Mouse (Mus musculus) kidney, adult 8-10 months (tissue): ENCODE results near the gene Pde12.
"Not testable (repeated sequence)": the region's sequence is repeated elsewhere in the genome, so short reads cannot be mapped to it uniquely, and the experiment has no call there.

Source experiments
- DNase-seq, 2 experiments: peaks; one replicate each; pipeline ENCODE4 v3.0.0; 2022

Pde12 gene

GRCm38 (mm10) chr14:26669292-26670073 is at the start of gene Pde12:
TSS of gene Pde12 (minus strand) at chr14:26669883.
- DNase-seq: peak; percentile 87 to 89

DNA sequence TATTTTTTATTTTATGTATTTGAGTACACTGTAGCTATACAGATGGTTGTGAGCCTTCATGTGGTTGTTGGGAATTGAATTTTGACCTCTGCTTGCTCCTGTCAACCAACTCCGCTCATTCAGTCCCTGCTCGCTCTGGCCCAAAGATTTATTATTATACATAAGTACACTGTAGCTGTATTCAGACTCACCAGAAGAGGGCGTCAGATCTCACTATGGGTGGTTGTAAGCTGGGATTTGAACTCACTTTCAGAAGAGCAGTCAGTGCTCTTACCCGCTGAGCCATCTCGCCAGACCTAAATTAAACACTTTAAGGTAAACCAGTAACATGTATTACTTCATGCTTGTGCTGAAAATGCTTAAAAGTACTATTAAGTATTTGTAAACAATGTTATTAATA is 35.6 kb upstream of the Pde12 start:
- DNase-seq: not testable (repeated sequence)

- DNase-seq: no peak
Observed at GRCm38 (mm10) chr14:26697912-26698311, 28.2 kb upstream of the Pde12 start.

- DNase-seq: no peak
Observed at GRCm38 (mm10) chr14:26692974-26693373, 23.3 kb upstream of the Pde12 start, which contains the start of gene Dnah12. TSS of gene Dnah12 (plus strand) at chr14:26693274.

DNA sequence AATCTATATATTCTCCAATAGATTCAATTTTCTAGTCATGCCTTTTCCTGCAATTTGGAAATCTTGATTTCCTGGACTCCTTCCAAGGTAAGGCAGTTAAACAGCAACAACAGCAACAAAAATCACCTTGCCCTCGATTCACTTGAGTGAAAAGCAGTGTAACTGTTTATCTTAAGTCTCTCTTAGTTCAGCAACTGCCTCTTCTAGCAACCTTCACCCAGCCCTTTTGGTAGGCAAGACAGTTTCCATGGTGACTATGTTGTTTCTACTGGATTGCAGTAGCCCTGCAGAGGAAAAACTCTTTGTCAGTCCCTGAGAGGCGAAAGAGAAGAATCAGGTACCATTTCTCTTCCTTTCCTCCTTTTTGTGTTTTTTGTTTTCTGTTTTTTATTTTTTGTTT is 21.7 kb upstream of the Pde12 start:
- peak in 1 of 2 experiments; percentile 39 for DNase-seq

DNA sequence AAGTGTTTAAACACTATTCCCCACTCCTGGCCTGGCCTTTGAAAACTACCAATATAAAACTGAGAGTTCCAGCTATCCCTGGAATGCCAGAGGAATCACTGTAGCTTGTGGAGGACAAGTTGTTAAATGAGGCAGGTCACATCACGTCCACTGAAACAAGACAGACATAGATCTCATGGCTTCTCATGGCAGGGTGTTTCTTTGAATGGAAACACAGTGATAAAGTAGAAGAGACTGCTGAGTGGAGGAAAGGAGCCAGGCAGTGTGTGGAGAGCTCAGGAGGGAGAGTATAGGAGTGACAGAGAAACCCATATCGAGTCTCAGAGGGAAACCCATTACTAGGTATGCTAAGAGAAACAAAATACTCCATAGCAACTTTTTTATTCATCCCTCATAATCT is 21.0 kb upstream of the Pde12 start:
- no peak for DNase-seq

- no peak for DNase-seq
Observed at GRCm38 (mm10) chr14:26675791-26676190, 6.1 kb upstream of the Pde12 start.

- peak; percentile 57 to 65 for DNase-seq
Observed at GRCm38 (mm10) chr14:26675371-26675770, 5.7 kb upstream of the Pde12 start.

DNA sequence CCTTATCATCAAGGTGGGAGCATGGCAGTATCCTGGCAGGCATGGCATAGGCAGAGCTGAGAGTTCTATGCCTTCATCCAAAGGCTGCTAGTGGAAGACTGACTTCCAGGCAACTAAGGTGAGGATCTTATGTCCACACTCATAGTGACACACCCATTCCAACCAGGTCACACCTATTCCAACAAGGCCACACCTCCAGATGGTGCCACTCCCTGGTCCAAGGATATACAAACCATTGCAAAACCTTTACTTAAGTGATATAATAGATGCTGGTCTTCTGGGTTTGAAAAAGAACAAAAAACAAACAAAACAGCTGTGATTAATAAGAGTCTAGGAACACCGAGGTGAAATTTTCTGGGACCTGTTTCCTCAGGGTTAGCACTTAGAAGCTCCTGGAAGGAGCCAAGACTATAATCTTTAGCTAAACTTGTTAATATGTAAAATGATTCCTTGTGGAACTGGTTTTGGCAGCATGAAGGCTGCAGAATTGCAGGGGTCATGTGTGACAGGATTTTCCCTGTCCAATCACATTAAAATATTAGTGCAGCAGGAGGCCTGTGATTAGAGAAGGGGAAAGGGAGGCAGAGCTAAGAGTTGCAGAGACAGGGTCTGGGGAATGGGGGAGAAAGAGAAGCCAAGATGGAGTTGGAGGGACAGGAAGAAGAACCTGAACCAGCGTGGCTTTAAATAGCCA is 4.9 kb upstream of the Pde12 start:
- DNase-seq: peak; percentile 27 to 58

DNA sequence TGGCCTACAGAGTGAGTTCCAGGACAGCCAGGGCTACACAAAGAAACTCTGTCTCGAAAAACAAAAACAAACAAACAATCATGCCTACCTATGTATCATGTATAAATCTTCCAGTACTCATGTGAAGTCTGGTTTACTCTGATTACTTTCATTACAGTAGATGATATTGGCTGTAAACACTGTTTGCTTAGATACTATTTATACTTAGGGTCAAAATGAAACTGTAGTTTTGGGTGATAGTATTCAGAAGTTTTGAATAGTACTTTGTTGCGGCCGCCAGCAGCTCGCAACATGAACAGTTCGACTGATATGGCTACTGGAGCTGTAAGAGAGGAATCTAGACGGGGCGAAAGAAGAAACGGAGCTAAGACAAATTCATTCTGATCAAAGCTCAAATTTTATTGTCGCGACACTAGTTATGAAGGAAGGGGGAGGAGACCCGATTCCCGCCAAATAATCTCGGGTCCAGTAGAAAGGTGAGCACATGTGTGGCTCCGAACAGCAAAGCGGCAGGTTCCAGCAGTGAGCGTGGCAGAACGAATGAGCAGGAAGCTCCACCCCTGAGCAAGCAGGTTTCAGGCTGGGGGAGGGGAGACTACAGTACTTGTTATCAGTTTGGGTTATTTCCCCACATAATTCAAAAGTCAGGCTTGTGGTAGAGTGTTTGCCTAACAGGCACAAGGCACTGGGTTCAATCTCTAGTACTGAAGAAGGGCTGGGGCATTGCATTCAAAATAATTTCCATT is 2.4 kb upstream of the Pde12 start:
- DNase-seq: not testable (repeated sequence)

DNA sequence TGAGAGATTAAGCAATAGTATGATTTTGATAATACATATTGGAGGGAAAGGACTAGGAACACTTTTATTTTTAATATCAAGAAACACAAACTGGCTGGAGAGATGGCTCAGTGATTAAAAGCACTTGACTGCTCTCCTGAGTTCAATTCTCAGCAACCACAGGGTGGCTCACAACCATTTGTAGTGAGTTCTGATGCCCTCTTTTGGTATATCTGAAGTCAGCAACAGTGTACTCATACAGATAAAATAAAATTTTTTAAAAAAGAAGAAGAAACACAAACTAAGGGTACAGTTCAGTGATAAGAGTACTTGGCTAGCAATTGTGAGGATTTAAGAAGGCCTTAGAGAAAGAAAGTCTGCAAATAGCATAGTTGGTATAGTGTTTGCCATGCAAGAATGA is 1.3 kb upstream of the Pde12 start:
- DNase-seq: no peak

GRCm38 (mm10) chr14:26668371-26669291 is 1.1 kb downstream of the Pde12 start:
- peak in 1 of 2 experiments; percentile 25 for DNase-seq

DNA sequence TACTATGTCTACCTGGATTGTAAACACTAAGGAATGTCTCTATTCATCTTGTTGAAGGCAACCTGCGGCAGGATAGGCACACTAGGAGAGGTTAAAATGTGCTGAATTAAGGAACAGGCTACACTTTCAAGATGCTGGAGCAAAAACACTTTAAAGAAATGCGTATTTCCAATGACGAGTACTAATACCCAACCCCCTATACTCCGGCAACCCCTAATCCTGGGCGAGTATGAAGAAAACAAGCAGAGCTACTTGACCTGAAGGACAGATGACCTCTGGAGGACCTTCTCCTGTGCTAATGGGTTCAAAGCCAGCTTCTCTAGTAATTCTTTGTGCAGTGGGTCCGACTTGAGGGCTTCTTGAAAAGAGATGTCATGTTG is 1.7 kb downstream of the Pde12 start:
- DNase-seq: no peak

DNA sequence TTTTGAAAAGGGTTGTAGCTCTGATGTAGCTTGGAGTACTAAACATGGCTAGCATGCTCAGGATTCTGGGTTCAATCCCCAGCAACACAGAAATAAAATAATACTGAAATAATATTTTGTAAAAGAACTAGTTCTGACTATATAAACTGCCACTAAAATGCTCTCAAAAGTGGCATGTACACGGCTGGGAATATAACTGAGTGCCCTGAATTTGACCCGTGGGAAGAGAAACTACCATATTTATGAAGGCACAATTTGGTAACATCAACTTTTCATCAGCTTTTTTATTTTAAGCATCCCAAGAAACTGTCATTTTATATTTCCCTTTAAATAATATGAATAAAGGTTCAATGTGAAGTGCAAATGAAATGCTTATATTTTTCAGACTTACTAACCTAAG is 5.8 kb downstream of the Pde12 start:
- no peak for DNase-seq

DNA sequence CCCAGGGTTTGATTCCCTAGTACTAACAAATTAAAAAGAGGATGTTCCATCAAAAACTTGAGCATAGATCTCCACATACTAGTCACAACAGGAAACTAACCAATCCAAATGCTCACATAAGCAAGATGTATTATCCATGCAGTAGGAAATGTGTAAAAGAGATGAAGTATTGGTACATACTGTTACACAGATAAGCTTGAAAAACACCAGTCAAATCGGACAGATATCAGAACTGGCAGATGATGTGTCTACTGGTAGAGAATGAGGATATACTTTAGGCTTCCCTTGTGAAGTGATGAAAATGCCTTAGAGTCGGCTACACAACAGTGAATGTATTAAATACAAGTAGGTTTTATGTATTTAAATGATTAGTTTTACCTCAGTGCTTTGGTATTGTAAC is 7.2 kb downstream of the Pde12 start:
- no peak for DNase-seq

DNA sequence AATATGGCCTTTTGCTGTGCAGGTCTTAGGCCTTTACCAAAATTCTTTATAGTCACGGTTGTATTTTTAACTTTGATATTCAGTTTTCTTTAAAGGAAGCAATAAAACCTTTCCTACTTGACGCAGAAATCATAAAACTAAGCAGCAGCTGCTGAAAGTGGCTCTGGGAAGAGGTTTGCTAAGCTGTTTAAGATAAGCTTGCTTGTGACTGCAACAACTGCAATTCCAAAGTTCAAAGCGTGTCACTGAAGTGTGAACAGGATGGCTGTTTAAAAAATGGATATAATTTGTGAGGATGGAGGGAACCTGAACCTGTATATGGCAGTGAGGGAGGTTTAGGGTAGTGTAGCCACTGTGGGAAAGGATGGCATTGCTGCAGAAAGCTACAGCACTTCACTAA is 7.7 kb downstream of the Pde12 start:
- DNase-seq: no peak

GRCm38 (mm10) chr14:26660233-26660632 is 9.4 kb downstream of the Pde12 start:
- DNase-seq: no peak

GRCm38 (mm10) chr14:26658178-26658577 is 11.5 kb downstream of the Pde12 start:
- DNase-seq: no peak

GRCm38 (mm10) chr14:26651901-26652300 is 17.8 kb downstream of the Pde12 start:
- DNase-seq: no peak

DNA sequence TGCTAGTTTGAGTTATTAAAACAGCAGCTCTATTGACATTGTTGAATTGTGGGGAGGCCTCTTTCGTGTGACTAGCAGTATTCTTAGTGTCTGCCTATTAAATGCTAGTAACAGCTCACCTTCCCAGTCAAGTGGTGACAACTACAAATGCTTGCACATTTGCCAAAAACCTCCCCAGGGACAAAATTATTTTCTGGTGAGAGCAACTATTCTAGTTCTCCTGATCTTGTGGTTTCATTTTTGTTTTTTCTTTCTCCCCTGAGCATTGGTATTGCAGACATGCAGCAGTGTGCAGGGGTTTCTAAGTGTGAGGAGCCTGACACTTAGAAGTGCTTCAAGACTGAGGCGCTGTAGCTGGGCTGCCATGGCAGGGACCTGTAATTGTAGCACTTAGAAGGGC is 21.9 kb downstream of the Pde12 start:
- no peak for DNase-seq

DNA sequence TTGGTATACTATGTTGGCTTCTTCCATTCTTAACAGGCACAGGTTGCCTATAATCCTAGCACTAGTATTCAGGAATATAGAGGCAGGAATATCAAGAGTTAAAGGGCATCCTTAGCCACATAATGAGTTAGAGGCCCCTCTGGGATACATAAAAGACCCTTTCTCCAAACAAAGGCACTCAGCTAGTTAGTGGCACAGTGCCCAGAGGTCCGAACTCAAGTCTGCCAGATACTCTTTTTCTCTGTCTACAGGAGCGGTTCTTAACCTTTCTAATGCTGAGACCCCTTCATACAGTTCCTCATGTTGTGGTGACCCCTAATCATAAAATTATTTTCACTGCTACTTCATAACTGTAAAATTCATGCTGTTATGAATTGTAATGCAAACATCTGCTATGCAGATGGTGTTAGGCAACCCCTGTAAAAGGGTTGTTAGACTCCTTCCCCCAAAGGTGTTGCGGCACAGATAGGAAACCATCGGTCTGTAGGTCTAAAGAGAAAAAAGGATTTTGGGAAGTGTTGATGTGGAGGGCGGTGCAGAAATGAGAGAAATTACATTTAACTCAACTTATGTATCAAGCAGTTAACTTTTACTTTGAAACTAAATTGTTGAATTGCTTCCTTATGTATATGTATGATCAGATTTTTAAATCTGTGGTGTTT is 23.6 kb downstream of the Pde12 start:
- no peak for DNase-seq
